Mouse (Mus musculus): ENCODE results near the gene Olfr181.

Gene Olfr181

GRCm38 (mm10) chr16:58928655-58929054 lies at the start of gene Olfr181:
Olfr181 (minus strand) TSS chr16:58928755.
- DNase-seq (ENCODE audit: low spot score), result no peak

- no peak for DNase-seq (ENCODE audit: low spot score)
Observed at GRCm38 (mm10) chr16:58929292-58929691, 737 bp upstream of the Olfr181 start, which contains the start of gene Olfr180. Olfr180 (minus strand) TSS chr16:58929392.

- DNase-seq (ENCODE audit: low spot score), result no peak
Observed at GRCm38 (mm10) chr16:58891963-58892362, 36.6 kb downstream of the Olfr181 start, which contains the start of gene Olfr178. Olfr178 (minus strand) TSS chr16:58892063.

- DNase-seq (ENCODE audit: low spot score), result no peak
Observed at GRCm38 (mm10) chr16:58884416-58884815, 44.1 kb downstream of the Olfr181 start.
